Mouse (Mus musculus) layer of hippocampus, postnatal 25 days (tissue): ENCODE measurements around the gene Agap2. TPM values are rescaled to one million over a fixed set of nuclear protein-coding genes. Genes with fewer than 3 reads are reported as not detected.

Source experiments
- DNase-seq, 2 experiments: peaks; one replicate each; pipeline ENCODE4 v3.0.0; 2022; ENCODE audit warnings: mixed read lengths in 2 of 2, low spot score in 1 of 2; ENCODE audit errors: extremely low spot score in 1 of 2
- total RNA-seq, 2 experiments: library from RNA; stranded (reverse); gene quantifications; 2 replicates each; pipeline ENCODE4 v1.2.3; 2021

Agap2 gene
- total RNA-seq, 2 experiments from 2014 or later = 754 to 837 TPM

DNA sequence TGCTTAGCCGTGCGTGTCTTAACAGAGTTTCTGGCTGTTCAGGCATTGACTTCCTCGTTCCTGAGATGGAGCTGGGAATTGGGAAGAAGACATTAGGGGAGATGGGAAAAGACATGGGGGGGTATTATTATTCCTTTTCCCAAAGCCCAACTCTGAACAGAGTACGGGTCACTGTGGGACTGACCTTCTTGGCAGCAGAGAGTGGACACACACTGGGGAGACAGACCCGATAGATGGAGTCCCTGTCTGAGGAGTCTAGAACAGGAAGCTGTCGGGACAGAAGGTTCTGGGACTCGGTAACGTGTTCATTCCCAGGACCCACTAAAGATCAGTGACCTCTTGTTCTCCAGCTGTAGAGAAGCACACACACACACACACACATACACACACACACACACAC is 567 bp downstream of the Agap2 start:
- no peak for DNase-seq

- DNase-seq = no peak
Measured at GRCm38 (mm10) chr10:127076082-127076481, 998 bp downstream of the Agap2 start.

- DNase-seq = no peak
Measured at GRCm38 (mm10) chr10:127077515-127077914, 2.4 kb downstream of the Agap2 start.

- DNase-seq = no peak
Measured at GRCm38 (mm10) chr10:127078001-127078676, 3.1 kb downstream of the Agap2 start.

DNA sequence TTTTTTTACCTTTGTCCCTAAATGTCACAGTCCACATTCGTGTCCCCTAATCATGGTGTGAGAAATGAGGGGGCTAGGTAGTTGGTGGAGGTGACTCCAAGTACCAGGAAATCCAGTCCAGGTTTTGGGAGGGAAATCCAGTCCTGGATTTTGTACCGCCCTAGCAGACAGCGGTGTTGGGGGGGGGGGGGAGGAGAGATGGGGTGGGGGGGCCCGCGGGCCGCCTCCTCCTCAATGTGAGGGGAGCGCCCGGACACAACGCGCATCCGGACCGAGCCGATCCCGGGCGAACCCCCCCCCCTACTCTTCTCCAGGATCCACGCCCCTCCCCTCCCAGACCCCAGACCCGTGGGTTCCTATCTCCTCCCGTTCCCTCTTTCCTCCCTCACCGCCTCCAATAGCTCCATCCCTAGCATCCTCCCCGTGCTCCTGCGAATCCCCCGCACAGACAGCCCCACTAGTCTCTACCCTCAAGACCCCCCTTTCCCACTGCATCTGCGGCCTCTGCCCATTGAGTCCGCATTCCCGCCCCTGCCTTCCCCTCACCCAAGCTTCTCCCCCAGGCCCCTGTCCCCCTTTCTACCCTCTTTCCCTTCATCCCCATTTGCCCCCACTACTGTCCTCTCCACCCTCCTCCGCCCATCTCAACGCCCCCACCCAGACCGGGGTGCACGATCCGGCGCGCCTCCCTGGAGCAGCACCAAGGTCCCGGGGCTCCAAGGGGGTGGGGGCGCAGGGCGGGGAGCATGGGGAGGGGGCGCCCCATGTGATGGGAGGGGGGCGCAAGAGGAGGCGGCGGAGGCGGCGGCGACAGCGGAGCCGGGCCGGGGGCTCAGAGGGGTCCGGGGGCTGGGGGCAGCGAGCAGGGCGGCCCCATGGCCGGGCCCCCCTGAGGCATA is 3.8 kb downstream of the Agap2 start:
- peak; percentile 51 to 81 for DNase-seq

DNA sequence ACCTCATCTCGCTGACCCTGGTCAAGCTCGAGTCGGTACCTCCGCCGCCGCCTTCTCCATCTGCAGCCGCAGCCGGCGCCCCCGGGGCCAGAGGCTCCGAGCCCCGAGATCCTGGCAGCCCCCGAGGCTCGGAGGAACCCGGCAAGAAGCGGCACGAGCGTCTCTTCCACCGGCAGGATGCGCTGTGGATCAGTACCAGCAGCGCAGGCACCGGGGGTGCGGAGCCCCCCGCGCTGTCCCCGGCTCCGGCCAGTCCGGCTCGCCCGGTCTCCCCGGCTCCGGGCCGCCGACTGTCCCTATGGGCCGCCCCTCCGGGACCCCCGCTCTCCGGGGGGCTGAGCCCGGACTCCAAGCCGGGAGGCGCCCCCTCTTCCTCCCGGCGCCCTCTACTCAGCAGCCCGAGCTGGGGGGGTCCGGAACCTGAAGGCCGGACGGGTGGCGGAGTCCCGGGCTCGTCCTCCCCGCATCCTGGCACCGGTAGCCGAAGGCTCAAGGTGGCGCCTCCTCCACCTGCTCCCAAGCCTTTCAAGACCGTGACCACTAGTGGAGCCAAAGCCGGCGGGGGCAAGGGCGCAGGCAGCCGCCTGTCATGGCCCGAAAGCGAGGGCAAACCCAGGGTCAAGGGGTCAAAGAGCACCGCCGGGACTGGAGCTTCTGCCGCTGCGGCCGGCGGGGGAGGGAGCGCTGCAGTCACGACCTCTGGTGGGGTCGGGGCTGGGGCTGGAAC is 4.7 kb downstream of the Agap2 start:
- peak; percentile 44 to 45 for DNase-seq

GRCm38 (mm10) chr10:127080901-127081780 is 6.1 kb downstream of the Agap2 start:
- peak; percentile 55 to 57 for DNase-seq

- DNase-seq = no peak
Measured at GRCm38 (mm10) chr10:127081996-127082620, 7.0 kb downstream of the Agap2 start.

DNA sequence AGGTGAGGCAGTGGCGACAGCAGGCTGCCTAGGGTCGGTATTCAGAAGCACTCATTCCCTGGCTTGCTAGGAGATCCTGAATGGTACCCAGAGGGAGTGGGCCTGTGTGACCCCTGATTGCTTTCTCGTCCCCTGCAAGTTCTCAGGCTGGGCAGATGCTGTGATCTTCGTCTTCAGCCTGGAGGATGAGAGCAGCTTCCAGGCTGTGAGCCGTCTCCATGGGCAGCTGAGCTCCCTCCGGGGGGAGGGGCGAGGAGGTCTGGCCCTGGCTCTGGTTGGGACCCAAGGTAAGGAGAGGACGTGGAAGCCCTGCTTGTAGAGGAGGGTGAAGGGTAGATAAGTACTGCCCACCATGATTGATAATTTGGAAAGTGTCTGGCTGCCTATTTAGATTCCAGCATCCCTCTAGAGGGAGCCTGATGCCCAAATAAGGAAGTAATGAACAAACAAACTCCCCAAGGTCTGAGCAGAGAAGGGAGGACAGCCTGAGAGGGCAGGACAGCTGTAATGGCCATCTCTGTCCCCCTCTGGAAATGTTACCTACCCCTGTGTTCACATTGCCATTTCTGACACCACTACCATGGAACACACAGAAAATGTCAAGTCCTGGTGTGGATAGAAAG is 8.3 kb downstream of the Agap2 start:
- no peak for DNase-seq

- no peak for DNase-seq
Measured at GRCm38 (mm10) chr10:127083915-127084306, 8.8 kb downstream of the Agap2 start.

DNA sequence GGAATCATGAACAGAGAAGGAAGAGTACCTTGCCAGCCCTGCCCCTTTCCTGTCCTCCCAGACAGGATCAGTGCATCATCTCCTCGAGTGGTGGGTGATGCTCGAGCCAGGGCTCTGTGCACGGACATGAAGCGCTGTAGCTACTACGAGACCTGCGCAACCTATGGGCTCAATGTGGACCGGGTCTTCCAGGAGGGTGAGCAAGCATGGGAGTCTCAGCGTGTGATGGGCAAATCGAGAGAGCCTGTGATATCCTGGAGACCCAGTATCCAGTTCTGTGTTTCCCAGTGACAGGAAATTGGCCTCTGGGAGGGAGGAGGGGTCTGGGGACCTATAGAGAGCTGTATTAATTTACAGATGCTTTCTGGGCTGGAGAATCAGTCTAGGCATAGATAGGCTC is 10.0 kb downstream of the Agap2 start:
- DNase-seq = no peak

GRCm38 (mm10) chr10:127085633-127086032 is 10.5 kb downstream of the Agap2 start:
- no peak for DNase-seq

DNA sequence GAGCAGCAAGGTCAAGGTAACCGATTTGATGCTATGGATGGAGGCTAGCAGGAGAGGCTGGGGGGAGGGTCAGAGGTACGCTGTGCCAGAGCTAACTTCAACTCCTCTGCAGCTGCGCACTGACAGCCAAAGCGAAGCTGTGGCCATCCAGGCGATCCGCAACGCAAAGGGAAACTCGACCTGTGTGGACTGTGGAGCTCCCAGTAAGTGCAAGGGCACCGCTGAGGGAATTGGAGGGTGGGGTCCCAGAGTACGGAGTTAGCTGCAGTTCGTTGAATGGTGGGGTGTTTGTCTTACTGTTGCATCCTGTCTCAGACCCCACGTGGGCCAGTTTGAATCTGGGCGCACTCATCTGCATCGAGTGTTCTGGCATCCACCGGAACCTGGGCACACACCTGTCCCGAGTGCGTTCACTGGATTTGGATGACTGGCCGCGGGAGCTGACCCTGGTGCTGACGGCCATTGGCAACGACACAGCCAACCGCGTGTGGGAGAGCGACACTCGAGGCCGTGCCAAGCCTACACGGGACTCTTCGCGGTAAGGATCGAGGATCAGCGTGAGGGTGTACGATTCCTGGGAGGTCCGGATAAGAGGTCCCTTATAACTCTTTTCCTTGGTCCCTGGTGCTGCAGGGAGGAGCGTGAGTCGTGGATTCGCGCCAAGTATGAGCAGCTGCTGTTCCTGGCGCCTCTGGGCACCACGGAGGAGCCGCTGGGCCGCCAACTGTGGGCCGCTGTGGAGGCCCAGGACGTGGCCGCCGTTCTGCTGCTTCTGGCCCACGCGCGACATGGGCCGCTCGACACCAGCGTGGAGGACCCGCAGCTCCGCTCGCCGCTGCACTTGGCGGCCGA is 15.7 kb downstream of the Agap2 start:
- DNase-seq = peak in 1 of 2 experiments; percentile 52

DNA sequence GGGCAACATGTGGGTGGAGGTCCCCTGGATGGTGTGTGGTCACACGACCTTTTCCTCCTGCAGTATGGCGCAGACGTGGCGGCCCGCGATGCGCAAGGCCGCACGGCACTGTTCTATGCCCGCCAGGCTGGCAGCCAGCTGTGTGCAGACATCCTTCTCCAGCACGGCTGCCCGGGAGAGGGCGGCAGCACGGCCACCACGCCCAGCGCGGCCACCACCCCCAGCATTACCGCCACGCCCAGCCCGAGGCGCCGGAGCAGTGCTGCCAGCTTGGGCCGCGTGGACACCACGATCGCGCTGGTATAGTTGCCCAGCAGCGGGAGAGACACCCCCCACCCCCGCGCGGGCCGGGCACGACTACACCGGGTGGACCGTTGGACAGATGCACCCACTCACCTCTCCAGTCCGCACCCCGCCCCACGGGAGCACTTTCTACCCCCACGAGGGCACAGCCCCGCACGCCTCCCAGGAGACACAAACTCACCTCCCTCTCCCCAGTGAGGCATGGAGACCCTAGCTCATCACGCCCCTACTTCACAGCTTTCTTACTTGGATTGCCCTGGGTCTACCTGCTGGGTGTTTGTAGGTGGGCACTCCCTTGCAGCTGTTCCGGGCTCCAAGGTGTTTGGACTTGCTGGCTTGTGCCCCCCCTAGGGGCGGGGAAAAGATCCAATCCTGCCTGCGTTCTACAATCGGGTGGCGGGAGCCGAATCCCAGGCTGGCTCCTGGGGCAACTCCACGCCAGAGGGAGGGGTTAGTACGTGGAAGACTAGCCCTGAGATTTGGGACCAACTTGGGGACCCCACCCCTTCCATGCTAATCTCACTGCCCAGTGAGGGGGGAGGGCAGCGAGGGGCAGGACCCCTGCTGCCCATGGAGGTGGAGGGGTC is 16.7 kb downstream of the Agap2 start:
- DNase-seq = peak in 1 of 2 experiments; percentile 46

GRCm38 (mm10) chr10:127092742-127093141 is 17.7 kb downstream of the Agap2 start:
- no peak for DNase-seq

GRCm38 (mm10) chr10:127094382-127094802 is 19.3 kb downstream of the Agap2 start:
- no peak for DNase-seq

- DNase-seq = no peak
Measured at GRCm38 (mm10) chr10:127098514-127098913, 23.4 kb downstream of the Agap2 start.
